Mouse (Mus musculus): Measurements from ENCODE around the gene Ccne1.

- TF ChIP-seq CTCF (IDR thresholded peaks at IDR 0.05; ENCODE audit: low read depth, low read length) = no peak
- no peak for TF ChIP-seq POLR2A (IDR thresholded peaks at IDR 0.05; ENCODE audit: borderline replicate concordance, low read depth, low read length)
Observed at GRCm38 (mm10) chr7:38106711-38107311, 523 bp downstream of the Ccne1 start.
